Mouse (Mus musculus): ENCODE data around the gene Wdr35.

GRCm38 (mm10) chr12:9026843-9027242 is 53.2 kb downstream of the Wdr35 start:
- TF ChIP-seq CTCF (IDR thresholded peaks at IDR 0.05; ENCODE audit: borderline replicate concordance, extremely low read depth, insufficient read depth, insufficient read length) (no peak), POLR2A (IDR thresholded peaks at IDR 0.05; ENCODE audit: borderline replicate concordance, extremely low read depth, insufficient read depth, insufficient read length, poor library complexity, severe bottlenecking) (no peak)

Measured in brain, embryonic 14.5 days (tissue).